Mouse (Mus musculus) kidney, adult 9 months (tissue): ENCODE data around the gene Arhgef2.

Experiments
- DNase-seq: peaks from one replicate; pipeline ENCODE4 v3.0.0; 2022

Arhgef2 gene

DNA sequence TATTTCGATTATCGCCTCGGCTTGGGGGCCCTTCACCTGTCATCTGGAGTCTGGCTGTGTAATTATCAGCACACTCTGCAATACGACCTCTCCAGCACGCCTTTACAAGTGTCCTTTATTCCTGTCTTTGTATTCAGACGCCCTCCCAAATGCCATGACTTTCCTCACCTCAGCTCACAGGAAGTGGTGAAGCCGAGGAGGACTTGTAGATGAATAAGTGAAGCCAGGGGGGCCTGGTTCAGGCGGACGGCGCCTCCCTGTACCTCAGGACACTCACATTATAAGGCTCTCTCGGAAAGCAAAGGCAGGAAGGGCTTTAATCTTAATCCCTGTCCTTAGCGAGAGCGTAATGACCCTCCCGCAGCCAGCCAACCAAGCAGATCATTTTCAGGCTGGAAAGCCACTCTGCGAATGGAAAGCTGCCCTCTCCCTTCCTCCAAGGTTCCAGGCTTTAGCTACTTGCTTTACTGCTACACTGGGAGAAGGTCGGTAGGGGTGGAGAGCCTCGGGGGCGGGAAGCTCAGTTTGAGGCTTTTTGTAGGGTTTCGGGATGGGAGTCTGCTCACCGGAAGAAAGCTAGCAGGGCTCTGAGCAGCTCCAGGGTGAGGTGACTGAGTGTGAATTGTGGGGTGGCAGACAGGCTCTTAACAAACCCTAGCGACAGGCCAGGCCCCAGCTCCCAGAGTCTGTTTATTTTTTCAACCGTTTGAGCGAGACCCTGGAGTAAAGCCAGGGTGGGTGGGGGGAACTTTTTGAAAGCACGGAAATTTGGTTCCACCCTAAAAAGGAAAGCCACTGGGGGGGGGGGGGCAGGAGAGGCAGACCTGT is 16.6 kb downstream of the Arhgef2 start:
- no peak for DNase-seq

DNA sequence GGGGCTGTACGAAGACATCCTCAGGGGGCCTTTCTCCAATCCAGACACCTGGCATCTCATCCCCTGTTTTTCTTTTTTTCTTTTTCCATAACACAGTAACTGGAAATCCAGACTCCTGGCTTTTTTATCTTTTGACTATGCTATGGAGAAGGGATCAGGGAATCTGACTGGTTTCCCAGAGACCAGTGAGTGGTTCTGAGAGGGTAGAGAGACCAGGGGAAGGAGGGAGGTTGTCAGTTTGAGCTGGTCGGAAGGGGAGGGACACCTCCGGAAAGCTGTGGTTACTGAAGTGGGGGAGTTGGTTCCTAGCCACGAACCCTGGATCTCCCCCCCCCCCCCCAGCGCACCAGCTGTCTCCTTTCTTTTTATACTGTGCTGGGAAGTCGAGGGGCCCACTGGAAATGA is 17.2 kb downstream of the Arhgef2 start:
- DNase-seq: no peak

GRCm38 (mm10) chr3:88623346-88624135 is 17.8 kb downstream of the Arhgef2 start:
- DNase-seq: no peak

DNA sequence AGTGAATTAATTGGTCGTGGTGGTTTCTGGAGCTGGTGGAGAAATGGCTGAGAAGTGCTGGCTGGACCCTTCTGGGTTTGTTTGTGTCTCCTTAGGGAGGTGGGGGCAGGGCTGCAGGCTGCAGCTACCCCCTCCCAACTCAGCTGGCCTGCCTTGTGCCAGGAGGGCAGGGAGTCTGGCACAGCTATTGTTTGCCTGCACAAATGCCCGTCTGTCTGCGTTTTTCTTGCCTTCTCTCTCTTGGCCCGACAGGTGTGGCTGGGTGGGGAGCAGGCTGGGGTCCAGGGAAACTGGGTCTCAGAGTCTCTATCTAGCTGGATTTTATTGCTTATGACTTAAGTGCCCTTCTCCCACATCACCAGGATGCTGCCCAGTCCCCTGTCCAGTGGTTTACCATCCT is 18.6 kb downstream of the Arhgef2 start:
- no peak for DNase-seq

- DNase-seq: no peak
Measured at GRCm38 (mm10) chr3:88624951-88625350, 19.2 kb downstream of the Arhgef2 start.

DNA sequence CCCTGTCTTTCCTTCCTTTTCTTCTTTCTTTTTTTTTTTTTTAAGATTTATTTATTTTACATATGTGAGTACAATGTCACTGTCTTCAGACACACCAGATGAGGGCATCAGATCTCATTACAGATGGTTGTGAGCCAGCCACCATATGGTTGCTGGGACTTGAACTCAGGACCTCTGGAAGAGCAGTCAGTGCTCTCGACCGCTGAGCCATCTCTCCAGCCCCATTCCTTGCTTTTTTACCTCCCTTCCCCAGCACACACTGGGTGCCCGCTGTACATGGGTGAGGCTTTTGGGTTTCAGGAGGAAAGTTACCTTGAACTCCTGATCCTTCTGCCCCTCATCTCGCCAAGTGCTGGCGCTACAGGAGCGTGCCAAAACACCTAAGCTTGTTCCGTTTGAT is 19.8 kb downstream of the Arhgef2 start:
- no peak for DNase-seq

DNA sequence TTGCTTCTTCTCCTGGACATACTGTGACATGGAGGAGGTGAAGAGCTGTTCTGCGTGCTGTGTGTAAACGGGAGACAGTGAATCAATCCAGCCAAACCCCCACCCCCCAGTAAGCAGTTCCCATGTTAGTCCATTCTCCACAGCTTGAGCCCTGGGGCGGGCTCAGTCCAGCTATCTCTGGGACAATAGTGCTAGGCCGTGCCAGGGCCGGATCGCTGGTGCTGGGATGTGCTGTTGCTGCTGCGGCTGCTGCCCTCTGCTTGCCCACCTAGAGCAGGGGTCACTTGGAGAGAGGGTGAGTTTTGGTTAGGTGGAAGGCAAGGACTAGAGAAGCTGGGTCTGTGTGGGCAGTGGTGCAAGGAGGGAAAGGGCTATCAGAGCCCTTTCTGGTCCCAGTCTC is 20.6 kb downstream of the Arhgef2 start:
- no peak for DNase-seq

GRCm38 (mm10) chr3:88627114-88627513 is 21.3 kb downstream of the Arhgef2 start:
- no peak for DNase-seq

GRCm38 (mm10) chr3:88627535-88627934 is 21.8 kb downstream of the Arhgef2 start:
- peak; percentile 90 for DNase-seq

DNA sequence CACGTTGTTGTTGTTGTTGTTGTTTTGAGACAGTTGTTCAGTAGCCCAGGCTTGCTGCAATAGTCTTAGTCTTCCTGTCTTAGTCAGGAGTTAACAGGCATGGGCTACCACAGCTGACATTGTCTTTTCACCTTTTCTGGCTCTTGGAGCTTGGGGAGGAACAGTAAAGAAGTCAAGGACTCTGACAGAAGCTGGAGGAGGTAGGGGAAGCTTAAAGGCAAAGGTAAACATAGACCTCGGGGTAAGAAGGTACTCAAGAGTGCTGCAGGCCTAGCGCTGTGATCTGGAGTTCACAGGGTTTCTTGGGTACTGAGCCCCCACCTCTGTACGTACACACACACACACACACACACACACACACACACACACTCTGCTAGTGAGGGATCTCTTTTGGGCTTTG is 23.0 kb downstream of the Arhgef2 start:
- no peak for DNase-seq

- no peak for DNase-seq
Measured at GRCm38 (mm10) chr3:88629244-88629643, 23.5 kb downstream of the Arhgef2 start.

GRCm38 (mm10) chr3:88630018-88630417 is 24.3 kb downstream of the Arhgef2 start:
- DNase-seq: no peak

GRCm38 (mm10) chr3:88630849-88631341 is 25.1 kb downstream of the Arhgef2 start:
- DNase-seq: no peak

DNA sequence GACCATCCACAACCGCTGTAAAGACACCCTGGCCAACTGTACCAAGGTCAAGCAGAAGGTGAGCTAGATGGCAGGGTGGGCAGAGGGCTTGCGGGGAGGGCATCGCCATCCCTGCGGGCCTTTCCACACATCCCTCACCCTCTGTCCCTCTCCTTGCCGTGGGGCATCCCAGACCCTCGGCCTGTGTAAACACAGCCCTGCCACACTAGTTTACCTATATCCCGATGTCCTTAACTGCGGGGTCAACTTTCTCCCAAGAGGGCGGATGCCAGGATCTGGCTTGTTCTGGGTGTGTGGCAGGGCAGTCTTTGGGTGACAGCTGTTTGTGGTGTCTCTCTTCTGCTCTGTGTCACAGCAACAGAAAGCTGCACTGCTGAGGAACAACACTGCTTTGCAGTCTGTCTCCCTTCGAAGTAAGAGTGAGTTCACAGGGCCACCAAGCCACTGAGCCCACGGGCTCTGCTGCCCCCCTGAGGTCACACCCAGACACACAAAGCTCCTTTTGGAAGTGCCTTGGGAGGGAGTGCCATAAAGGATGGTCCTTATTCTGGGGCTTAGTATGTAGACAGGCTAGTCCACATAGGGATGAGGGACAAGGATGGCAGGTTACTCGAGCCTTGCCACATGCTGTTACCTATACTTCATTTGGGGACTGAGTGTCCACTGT is 26.3 kb downstream of the Arhgef2 start:
- peak; percentile 44 for DNase-seq

DNA sequence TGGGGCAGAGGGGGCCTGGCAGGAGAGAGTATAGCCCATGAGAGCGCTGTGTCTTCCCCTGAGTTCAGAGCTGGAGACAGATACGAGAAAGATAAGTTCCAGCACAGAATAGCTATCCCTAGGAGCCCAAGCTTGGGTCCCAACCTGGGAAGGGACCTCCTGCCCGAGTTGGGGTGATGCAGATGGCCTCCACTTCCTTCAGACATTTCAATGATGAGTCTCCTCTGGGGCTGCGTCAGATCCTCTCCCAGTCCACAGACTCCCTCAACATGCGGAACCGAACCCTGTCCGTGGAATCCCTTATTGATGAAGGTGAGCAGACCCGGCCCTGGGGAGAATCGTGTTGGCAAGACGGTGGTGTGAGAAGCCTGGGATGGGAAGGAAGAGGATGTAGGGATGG is 27.3 kb downstream of the Arhgef2 start:
- no peak for DNase-seq

DNA sequence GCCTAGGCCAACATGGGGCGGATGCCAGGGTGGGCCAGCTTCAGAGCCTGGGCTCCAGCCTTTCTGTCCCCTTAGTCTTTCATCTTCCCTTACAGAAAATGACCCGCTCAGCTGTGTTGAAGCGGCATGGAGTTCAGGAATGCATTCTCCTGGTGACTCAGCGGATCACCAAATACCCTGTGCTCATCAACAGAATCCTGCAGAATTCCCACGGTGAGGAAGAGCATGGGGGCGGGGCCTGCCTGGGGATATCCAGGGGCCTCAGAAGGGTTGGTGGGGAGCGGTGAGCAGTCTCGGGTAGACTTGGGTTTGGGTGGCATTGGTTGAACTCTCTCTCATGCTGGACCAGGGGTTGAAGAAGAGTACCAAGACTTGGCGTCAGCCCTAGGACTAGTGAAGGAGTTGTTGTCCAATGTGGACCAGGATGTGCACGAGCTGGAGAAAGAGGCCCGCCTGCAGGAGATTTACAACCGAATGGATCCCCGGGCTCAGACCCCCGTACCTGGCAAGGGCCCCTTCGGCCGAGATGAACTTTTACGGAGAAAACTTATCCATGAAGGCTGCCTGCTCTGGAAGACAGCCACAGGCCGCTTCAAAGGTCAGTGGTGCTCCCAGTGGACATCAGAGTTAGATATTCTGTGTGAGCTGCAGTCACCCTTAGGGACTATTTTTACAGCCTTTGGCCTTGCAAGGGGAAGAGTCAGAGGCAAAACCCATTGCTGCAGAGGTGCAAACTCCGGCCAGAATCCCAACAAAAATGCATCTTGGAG is 29.9 kb downstream of the Arhgef2 start:
- DNase-seq: peak; percentile 63

DNA sequence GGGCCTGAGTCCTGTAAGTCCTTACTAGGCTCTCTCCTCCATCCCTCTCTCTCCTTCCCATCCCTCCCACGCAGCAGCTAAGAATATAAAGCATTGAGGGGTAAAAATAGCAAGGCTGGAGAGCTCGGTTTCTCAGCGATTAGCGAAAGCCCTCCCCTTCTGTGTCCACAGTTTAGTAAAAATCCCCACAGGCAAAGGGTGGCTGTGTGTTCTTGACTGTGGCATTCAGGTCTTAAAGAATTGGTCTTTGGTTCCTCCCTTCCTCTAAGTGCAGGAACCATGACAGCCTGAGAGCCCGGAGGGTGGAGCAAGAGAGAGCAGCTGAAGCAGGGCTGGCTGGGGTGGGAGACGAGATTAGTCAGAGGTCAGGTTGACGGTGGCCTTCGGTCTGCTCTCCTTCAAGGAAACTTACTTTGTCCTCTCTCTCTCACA is 30.8 kb downstream of the Arhgef2 start:
- no peak for DNase-seq

DNA sequence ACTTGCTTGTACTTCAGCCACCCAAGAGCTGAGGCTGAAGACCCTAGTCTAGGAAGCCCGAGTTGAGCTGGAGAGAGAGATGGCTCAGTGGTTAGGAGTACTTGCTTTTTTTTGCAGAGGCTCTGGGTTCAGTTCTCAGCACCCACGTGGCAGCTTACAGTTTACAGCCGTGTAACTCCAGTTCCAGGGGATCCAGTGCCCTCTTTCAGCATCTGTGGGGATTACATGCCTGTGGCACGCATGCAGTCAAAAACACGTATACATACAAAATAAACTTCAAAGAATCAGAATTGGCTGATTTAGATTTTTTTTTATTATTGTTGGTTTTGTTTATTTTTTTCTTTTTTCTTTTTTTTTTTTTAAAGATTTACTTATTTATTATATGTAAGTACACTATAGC is 31.4 kb downstream of the Arhgef2 start:
- DNase-seq: no peak

- no peak for DNase-seq
Measured at GRCm38 (mm10) chr3:88639239-88639638, 33.5 kb downstream of the Arhgef2 start.

DNA sequence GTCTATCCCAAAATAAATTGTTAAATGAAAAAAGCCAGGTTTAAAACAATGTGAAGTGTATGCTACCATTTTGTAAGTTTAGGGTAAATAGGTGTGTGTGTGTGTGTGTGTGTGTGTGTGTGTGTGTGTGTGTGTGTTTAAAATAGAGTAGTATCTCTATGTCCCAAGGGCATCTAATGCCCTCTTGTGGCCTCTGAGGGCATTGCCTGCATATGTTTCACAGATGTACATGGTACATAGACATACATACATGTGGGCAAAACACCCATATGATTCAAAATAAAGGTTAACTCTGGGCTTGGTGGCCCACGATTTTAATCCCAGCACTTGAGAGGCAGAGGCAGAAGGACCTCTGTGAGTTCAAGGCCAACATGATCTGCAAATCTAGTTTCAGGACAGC is 34.9 kb downstream of the Arhgef2 start:
- peak; percentile 73 for DNase-seq

GRCm38 (mm10) chr3:88643078-88643477 is 37.3 kb downstream of the Arhgef2 start:
- DNase-seq: no peak

DNA sequence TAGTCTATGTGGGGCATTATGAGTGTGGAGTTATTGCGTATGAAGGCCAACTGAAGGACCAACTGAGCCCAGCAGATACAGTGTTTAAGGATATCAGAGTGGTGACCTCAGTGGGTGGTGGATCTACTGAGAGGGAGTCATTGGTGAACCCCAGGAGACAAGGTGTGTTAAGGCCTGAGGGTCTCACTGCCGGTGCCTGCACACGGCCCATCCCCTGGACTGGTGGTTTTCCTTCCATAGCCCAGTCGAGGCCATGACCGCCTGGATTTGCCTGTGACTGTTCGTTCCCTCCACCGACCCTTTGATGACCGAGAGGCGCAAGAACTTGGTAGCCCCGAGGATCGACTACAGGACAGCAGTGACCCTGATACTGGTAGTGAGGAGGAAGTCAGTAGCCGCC is 40.2 kb downstream of the Arhgef2 start:
- no peak for DNase-seq
